ENCODE assay signal across 10 mouse cellular contexts in the genomic region with DNA sequence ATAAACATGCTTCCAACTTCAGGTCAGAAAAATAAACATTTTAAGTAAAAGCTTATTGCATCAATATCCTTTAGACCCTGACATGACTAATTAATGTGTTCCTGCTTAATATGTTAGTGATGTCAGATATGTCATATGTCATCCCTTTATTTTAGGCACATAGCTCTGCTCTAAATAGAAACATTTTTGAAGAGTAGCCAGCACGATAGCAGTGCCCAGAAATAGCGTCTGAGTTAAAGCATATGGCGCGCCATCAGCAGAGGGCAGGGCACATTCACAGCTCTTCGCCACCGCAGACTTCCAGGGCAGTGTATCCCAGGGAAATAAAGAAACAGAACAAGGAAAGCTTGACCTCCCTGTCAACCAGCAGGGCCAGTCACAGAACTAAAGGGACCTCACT. TPM values are rescaled to one million over a fixed set of nuclear protein-coding genes. Genes with fewer than 3 reads are reported as not detected.
DNase-seq lines count a peak whose midpoint lies in the region; ATAC-seq and TF ChIP-seq lines count a peak whose summit lies in the region.
"Had no signal": no experiment of that assay in that cellular context is flagged by ENCODE, and none has a peak within 500 bp of the region (broad histone marks: within the 10 kb centered on the region; RNA-seq: fewer than 3 reads in every experiment).

No protein-coding gene starts in this region.

- H3K4me1 ChIP-seq in forebrain, embryonic 14.5 days (ENCODE audit: control insufficient read depth, insufficient read depth, low read length), result no peaks in the 10 kb centered on the region
- peaks cover 14% of the 10 kb centered on the region for H3K4me1 ChIP-seq in forebrain, embryonic 10.5 days
- peaks cover 40% of the 10 kb centered on the region for H3K4me1 ChIP-seq in heart, embryonic 13.5 days
- H3K4me1 ChIP-seq: forebrain, embryonic 13.5 days; liver, embryonic 15.5 days had no signal

- no peak for TF ChIP-seq CTCF in brain, embryonic 14.5 days (IDR thresholded peaks at IDR 0.05; ENCODE audit: borderline replicate concordance, extremely low read depth, insufficient read depth, insufficient read length)

- no peak overlapping the region for H3K27ac ChIP-seq in forebrain, embryonic 14.5 days (ENCODE audit: low read depth, low read length)
- no peak overlapping the region for H3K27ac ChIP-seq in forebrain, embryonic 10.5 days
- H3K27ac ChIP-seq in heart, embryonic 13.5 days (replicated peaks), result peak overlapping the region; percentile 91
- H3K27ac ChIP-seq: forebrain, embryonic 13.5 days; liver, embryonic 15.5 days had no signal

- H3K27me3 ChIP-seq in forebrain, embryonic 14.5 days (replicated peaks; ENCODE audit: control insufficient read depth, insufficient read depth, low read length), result no peaks in the 10 kb centered on the region
- no peaks in the 10 kb centered on the region for H3K27me3 ChIP-seq in forebrain, embryonic 10.5 days (ENCODE audit: poor library complexity, severe bottlenecking)
- no peaks in the 10 kb centered on the region for H3K27me3 ChIP-seq in heart, embryonic 13.5 days (replicated peaks)
- H3K27me3 ChIP-seq: forebrain, embryonic 13.5 days; liver, embryonic 15.5 days had no signal

- H3K36me3 ChIP-seq in forebrain, embryonic 14.5 days (ENCODE audit: control insufficient read depth, insufficient read depth, low read length), result no peaks in the 10 kb centered on the region
- H3K36me3 ChIP-seq in forebrain, embryonic 10.5 days (replicated peaks), result no peaks in the 10 kb centered on the region
- no peaks in the 10 kb centered on the region for H3K36me3 ChIP-seq in heart, embryonic 13.5 days
- H3K36me3 ChIP-seq: liver, embryonic 15.5 days had no signal

- H3K4me3 ChIP-seq in forebrain, embryonic 14.5 days (ENCODE audit: low read depth, low read length), result no peak overlapping the region
- H3K4me3 ChIP-seq in forebrain, embryonic 10.5 days, result no peak overlapping the region
- no peak overlapping the region for H3K4me3 ChIP-seq in heart, embryonic 13.5 days
- H3K4me3 ChIP-seq: forebrain, embryonic 13.5 days; liver, embryonic 15.5 days had no signal

- ATAC-seq in forebrain, embryonic 14.5 days, result no peak
- no peak for ATAC-seq in heart, embryonic 13.5 days (ENCODE audit: extremely low read depth, insufficient number of reproducible peaks, low FRiP score, low TSS enrichment)
- ATAC-seq in megakaryocyte progenitor cell, adult 5-6 weeks (replicated peaks; ENCODE audit: poor library complexity), result no peak
- ATAC-seq: forebrain, embryonic 13.5 days had no signal

- WGBS in forebrain, embryonic 14.5 days, result 74% methylated on average over 6 of the region's 6 CpGs
- 91% methylated on average over 6 of the region's 6 CpGs for WGBS in forebrain, embryonic 10.5 days
- 20% methylated on average over 6 of the region's 6 CpGs for WGBS in heart, embryonic 13.5 days

- TF ChIP-seq POLR2A in brain, embryonic 14.5 days (IDR thresholded peaks at IDR 0.05; ENCODE audit: borderline replicate concordance, extremely low read depth, insufficient read depth, insufficient read length, poor library complexity, severe bottlenecking), result no peak

- no peak overlapping the region for H3K9ac ChIP-seq in forebrain, embryonic 14.5 days (ENCODE audit: low read length)
- H3K9ac ChIP-seq in heart, embryonic 13.5 days, result no peak overlapping the region
- H3K9ac ChIP-seq: forebrain, embryonic 13.5 days; liver, embryonic 15.5 days had no signal

- no peaks in the 10 kb centered on the region for H3K9me3 ChIP-seq in forebrain, embryonic 14.5 days (replicated peaks; ENCODE audit: control insufficient read depth, low read length)
- H3K9me3 ChIP-seq in forebrain, embryonic 10.5 days, result no peaks in the 10 kb centered on the region
- H3K9me3 ChIP-seq in heart, embryonic 13.5 days, result no peaks in the 10 kb centered on the region
- H3K9me3 ChIP-seq: forebrain, embryonic 13.5 days; liver, embryonic 15.5 days had no signal

- no peak overlapping the region for H3K4me2 ChIP-seq in forebrain, embryonic 14.5 days (ENCODE audit: low read length)
- no peak overlapping the region for H3K4me2 ChIP-seq in heart, embryonic 13.5 days
- H3K4me2 ChIP-seq: forebrain, embryonic 13.5 days; liver, embryonic 15.5 days had no signal

- DNase-seq in forebrain, embryonic 14.5 days (ENCODE audit: low spot score), result peak; percentile 39
- no peak for DNase-seq in forebrain, embryonic 10.5 days (ENCODE audit: extremely low spot score, low spot score)
- peak; percentile 35 for DNase-seq in brain, embryonic 14.5 days (ENCODE audit: low read depth)
- DNase-seq in layer of hippocampus, adult 9-11 months, result peak; percentile 48
- no peak for DNase-seq in spleen, postnatal 36 days (ENCODE audit: low spot score in 2 of 2)
- DNase-seq in right cerebral cortex, adult 18-20 months, result no peak

RNA-seq across cellular contexts. Expression of gene Frmd6, which starts 13.1 kb away (rescaled TPM):
- 8.5 and 11.8 TPM in 2 replicates for polyA plus RNA-seq in forebrain, embryonic 14.5 days (2014; fragmentation: Nextera tagmentation; extraction: Ambion mirVana)
- 25.1 and 27.8 TPM in 2 replicates for polyA plus RNA-seq in forebrain, embryonic 10.5 days (2016; fragmentation: Nextera tagmentation; extraction: Ambion mirVana)
- polyA plus RNA-seq in brain, embryonic 14.5 days (2012; rRNA removed), result 10.6 and 13.2 TPM in 2 replicates
- 21.7 and 21.8 TPM in 2 replicates for polyA plus RNA-seq in heart, embryonic 13.5 days (2015; fragmentation: Nextera tagmentation; extraction: Ambion mirVana)
- 4.8 and 8.8 TPM in 2 replicates for total RNA-seq in megakaryocyte progenitor cell, adult 5-6 weeks (2015)
- 3.9 and 7.4 TPM in 2 replicates for total RNA-seq in megakaryocyte progenitor cell, adult 5-6 weeks (2017)

Comparison
In these comparisons a context has a peak if more than half of its experiments do, and no peak if none do; other contexts are left out.
1. DNase-seq: peak in forebrain, embryonic 14.5 days (single experiment), brain, embryonic 14.5 days (single experiment) and layer of hippocampus, adult 9-11 months (single experiment); none in forebrain, embryonic 10.5 days (single experiment), spleen, postnatal 36 days (0 of 2) and right cerebral cortex, adult 18-20 months (single experiment).